Mouse (Mus musculus) olfactory bulb, adult 2 months (tissue): ENCODE data around the gene Mllt6. TPM values are rescaled to one million over a fixed set of nuclear protein-coding genes. Genes with fewer than 3 reads are reported as not detected.
"Not testable (repeated sequence)": the region's sequence is repeated elsewhere in the genome, so short reads cannot be mapped to it uniquely, and the experiment has no call there.

Source experiments
- H3K27ac ChIP-seq: fragments of 200-500 bp; 2 replicates; pipeline ENCODE4 v1.5.1; 2012; ENCODE audit warnings: low read depth, low read length; ENCODE audit not compliant: insufficient read depth
- H3K4me1 ChIP-seq: fragments of 200-500 bp; 2 replicates; pipeline ENCODE4 v1.6.1; 2012; ENCODE audit warnings: low read length; ENCODE audit not compliant: control insufficient read depth, insufficient read depth
- H3K4me3 ChIP-seq: fragments of 200-500 bp; 2 replicates; pipeline ENCODE4 v1.5.1; 2012; ENCODE audit warnings: mild to moderate bottlenecking, low read depth, low read length, moderate library complexity; ENCODE audit not compliant: insufficient read depth
- CTCF ChIP-seq: fragments of 200-500 bp; IDR thresholded peaks from 2 replicates; pipeline ENCODE4 v1.5.1; 2012; ENCODE audit warnings: low read depth, mild to moderate bottlenecking, low read length, moderate library complexity; ENCODE audit not compliant: insufficient read depth
- POLR2A ChIP-seq: fragments of 200-500 bp; IDR thresholded peaks from 2 replicates; pipeline ENCODE4 v1.6.1; 2012; ENCODE audit warnings: mild to moderate bottlenecking, low read depth, low read length, moderate library complexity; ENCODE audit not compliant: insufficient read depth
- WGBS: fragments of 180-500 bp; shearing (Covaris S2); methylation state at CpG from one replicate; pipeline ENCODE4 v1.1.7; 2018; 5-methylcytosine and 5-hydroxymethylcytosine counted together
- polyA plus RNA-seq: library from polyadenylated mRNA; stranded (reverse); fragments of >200 nt; gene quantifications from 2 replicates; pipeline ENCODE4 v1.2.4, GENCODE M21; 2012; ENCODE audit warnings: low replicate concordance; ENCODE audit not compliant: missing spikeins, insufficient read depth, insufficient read length

Gene Mllt6
- polyA plus RNA-seq, 1 experiment, result 69.4 TPM

GRCm38 (mm10) chr11:97657184-97657945 is 5.8 kb upstream of the Mllt6 start:
- TF ChIP-seq POLR2A (no peak), CTCF (no peak)
- WGBS, result 54% methylated on average over 5 of the region's 6 CpGs
- no peak overlapping the region for H3K27ac ChIP-seq
- no peak overlapping the region for H3K4me3 ChIP-seq
- H3K4me1 ChIP-seq, result peaks cover 16% of the 10 kb centered on the region

GRCm38 (mm10) chr11:97657967-97658366 is 5.2 kb upstream of the Mllt6 start:
- H3K27ac ChIP-seq, H3K4me3 ChIP-seq: not testable (repeated sequence)
- 82% methylated on average over 5 of the region's 6 CpGs for WGBS
- H3K4me1 ChIP-seq, result peaks cover 18% of the 10 kb centered on the region

DNA sequence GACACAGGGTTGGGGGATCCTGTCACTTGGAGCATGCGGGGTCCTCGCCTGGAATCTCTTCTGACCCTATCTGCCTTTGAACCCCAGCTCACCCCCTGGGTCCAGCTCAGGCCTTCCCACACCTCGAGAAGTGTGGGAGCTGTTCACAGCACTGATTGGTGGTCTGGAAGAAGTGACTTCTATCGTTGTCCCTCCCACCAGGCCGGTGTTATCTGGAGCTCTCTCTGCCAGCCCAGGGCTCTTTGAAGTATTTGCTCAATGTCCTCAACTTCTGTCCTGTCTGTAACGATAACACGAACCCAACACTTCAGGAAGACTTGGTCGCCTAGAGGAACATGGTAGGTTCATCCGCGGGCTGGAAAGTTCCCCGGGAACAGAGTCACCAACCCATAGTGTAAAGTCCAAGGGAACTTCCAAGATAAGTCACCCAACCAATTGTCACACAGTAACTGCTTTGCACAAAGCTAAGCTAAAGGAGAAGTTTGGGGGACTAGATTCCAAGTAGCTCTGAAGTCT is 4.4 kb upstream of the Mllt6 start:
- Histone ChIP-seq H3K4me1 (peaks cover 18% of the 10 kb centered on the region), H3K27ac (no peak overlapping the region), H3K4me3 (no peak overlapping the region)
- no peak for TF ChIP-seq POLR2A
- no peak for TF ChIP-seq CTCF
- 84% methylated on average over 11 of the region's 11 CpGs for WGBS

DNA sequence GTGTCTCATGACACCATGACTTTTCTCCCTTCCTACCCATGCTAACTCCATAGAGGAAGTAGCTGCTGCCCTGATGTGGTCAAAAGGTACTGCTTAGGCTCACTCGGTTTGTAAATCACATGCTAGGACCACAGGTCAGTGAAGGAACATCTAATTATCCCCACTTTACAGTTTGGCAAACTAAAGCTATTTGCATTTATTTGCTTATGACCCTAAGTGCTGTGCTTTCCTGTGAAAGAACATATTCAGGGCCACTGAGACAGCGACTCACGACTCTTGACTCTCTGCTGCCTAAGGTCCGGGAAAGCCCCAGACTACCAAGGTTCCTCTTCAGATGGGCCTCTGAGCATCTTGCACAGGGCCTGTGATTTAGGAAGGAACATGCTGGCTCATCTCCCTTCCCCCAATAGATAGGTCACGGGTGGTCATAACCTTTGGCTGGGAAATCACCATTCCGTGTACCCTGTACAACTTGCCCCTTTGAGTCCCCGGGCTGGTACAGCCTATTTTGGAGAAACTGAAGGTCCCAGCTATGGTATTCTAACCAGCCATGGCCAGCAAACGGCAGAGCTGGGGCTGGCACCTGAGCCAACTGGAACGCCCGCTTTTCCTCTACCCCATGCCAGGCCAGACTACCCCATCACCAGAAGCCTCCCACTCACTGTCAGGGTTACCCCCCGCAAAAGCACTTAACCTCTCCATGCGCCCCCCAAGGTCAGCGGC is 3.8 kb upstream of the Mllt6 start:
- H3K4me1 ChIP-seq, result peaks cover 18% of the 10 kb centered on the region
- TF ChIP-seq CTCF, result no peak
- TF ChIP-seq POLR2A, result no peak
- peak overlapping the region; percentile 63 for H3K27ac ChIP-seq
- H3K4me3 ChIP-seq, result peak overlapping the region; percentile 80
- WGBS, result 10% methylated on average over 13 of the region's 13 CpGs

GRCm38 (mm10) chr11:97659990-97660714 is 3.1 kb upstream of the Mllt6 start:
- Histone ChIP-seq H3K4me3 (peak overlapping the region; percentile 80), H3K4me1 (peaks cover 23% of the 10 kb centered on the region), H3K27ac (peak overlapping the region; percentile 63)
- under 1% methylated on average over 62 of the region's 78 CpGs for WGBS
- peak; percentile 67; the same call in 1 of the 2 replicates for TF ChIP-seq POLR2A
- TF ChIP-seq CTCF, result no peak

DNA sequence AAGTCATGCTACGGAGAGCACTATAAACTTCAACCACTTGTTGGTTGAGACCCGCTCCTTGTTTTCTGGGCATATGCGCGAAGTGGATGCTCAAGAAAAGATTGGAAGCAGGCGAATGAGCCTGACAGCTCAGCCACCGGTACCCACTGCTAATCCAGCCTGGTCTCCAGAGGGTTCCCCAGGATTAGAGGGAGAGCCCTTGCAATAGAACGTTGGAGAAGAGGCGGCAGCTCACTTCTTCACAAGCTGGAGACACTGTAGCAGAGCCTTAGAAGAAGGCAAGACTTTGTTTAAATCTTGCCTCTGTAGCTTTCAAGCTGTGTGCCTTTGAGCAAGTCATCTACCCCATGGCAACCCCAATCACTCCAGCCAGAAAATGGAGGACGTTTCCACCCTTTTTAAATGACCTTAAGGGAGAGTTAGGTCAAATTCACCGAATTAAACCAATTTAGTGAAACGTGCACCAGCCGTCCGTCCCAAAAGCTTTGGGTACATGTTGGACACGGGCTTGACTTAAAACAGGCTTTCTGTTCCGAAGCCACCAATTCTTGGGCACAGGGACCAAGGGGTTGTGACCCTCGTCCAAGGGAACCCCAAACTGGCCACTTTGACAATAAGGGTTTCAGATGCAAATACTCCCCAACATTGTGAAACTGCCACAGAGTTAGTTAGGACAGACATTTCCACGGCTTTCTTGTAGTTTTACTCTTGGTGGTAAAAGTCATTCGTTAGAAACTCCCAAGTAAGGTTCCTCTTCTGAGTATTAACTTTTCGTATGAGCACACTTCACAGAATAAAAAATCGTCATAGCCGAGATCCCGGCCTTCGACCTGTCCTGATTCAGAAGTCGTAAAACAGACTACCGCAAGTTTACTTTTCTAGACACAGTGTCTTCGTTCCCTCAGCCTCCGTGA is 2.2 kb upstream of the Mllt6 start:
- no peak for TF ChIP-seq POLR2A
- TF ChIP-seq CTCF, result no peak
- peaks cover 30% of the 10 kb centered on the region for H3K4me1 ChIP-seq
- peak overlapping the region; percentile 59; the same call in 1 of the 2 replicates for H3K27ac ChIP-seq
- peak overlapping the region; percentile 80 for H3K4me3 ChIP-seq
- 8% methylated on average over 27 of the region's 27 CpGs for WGBS

GRCm38 (mm10) chr11:97661648-97662133 is 1.5 kb upstream of the Mllt6 start:
- no peak overlapping the region for H3K27ac ChIP-seq
- WGBS, result under 1% methylated on average over 20 of the region's 20 CpGs

More at GRCm38 (mm10) chr11:97661648-97662133, 1.5 kb upstream of the Mllt6 start:
- Histone ChIP-seq H3K4me1 (peaks cover 30% of the 10 kb centered on the region), H3K4me3 (peak overlapping the region; percentile 12; the same call in 1 of the 2 replicates)
- TF ChIP-seq CTCF (no peak), POLR2A (no peak)
